Mouse (Mus musculus): ENCODE measurements around the gene Rtl10.

DNA sequence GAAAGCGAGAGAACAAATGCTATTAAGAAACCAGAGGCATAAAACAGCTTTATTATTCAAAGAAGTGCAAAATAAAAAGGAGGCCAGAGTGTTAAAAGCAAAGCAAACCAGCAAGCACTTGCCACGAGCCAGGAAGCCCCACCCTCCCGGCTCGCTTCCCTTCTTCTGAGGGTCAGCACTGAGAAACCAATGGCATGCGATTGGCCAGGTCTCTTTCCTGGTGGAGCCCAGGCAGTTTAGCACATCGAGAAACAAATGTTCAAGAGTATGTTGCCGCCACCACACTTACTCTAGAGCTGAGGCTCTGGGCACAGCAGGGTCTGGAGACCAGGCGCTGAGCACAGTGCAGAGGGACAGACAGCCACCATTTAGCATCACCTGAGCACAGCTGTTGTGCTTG is 36.1 kb upstream of the Rtl10 start:
- TF ChIP-seq MXI1 (IDR thresholded peaks at IDR 0.05; ENCODE audit: low read depth, low read length) (no peak), CHD1 (IDR thresholded peaks at IDR 0.05; ENCODE audit: low read depth, low read length) (no peak), USF1 (IDR thresholded peaks at IDR 0.05; ENCODE audit: low read depth, low read length) (no peak), ZKSCAN1 (IDR thresholded peaks at IDR 0.05; ENCODE audit: low read depth, low read length) (no peak)
